Mouse (Mus musculus) midbrain, embryonic 10.5 days (tissue): ENCODE results near the gene Lmf1. TPM values are rescaled to one million over a fixed set of nuclear protein-coding genes. Genes with fewer than 3 reads are reported as not detected.

Experiments
- DNase-seq: peaks from one replicate; pipeline ENCODE4 v3.0.0-alpha.2; 2017; ENCODE audit warnings: low spot score
- H3K27ac ChIP-seq: fragments of 300-500 bp; sonication (generic); replicated peaks from 2 replicates; pipeline ENCODE4 v1.5.1; 2016; ENCODE audit warnings: mild to moderate bottlenecking
- H3K27me3 ChIP-seq: fragments of 300-500 bp; sonication (generic); 2 replicates; pipeline ENCODE4 v1.6.1; 2016; ENCODE audit warnings: low read depth, mild to moderate bottlenecking; ENCODE audit not compliant: poor library complexity, severe bottlenecking
- H3K36me3 ChIP-seq: fragments of 300-500 bp; sonication (generic); 2 replicates; pipeline ENCODE4 v1.6.1; 2016; ENCODE audit warnings: mild to moderate bottlenecking, moderate library complexity
- H3K4me1 ChIP-seq: fragments of 300-500 bp; sonication (generic); 2 replicates; pipeline ENCODE4 v1.6.1; 2016
- H3K4me3 ChIP-seq: fragments of 300-500 bp; sonication (generic); 2 replicates; pipeline ENCODE4 v1.5.1; 2016; ENCODE audit warnings: mild to moderate bottlenecking, moderate library complexity
- H3K9me3 ChIP-seq: fragments of 300-500 bp; sonication (generic); replicated peaks from 2 replicates; pipeline ENCODE4 v1.6.1; 2016; ENCODE audit warnings: mild to moderate bottlenecking
- WGBS: fragments of 180-500 bp; shearing (Covaris S2); methylation state at CpG from one replicate; pipeline ENCODE4 v1.1.7; 2016; 5-methylcytosine and 5-hydroxymethylcytosine counted together
- polyA plus RNA-seq: library from polyadenylated mRNA; unstranded; fragments of >200 nt; fragmentation: Nextera tagmentation; extraction: Ambion mirVana; gene quantifications from 2 replicates; pipeline ENCODE4 v1.2.1, GENCODE M21; 2016

Lmf1 gene
- polyA plus RNA-seq, 1 experiment from 2014 or later, result 22.6 TPM

DNA sequence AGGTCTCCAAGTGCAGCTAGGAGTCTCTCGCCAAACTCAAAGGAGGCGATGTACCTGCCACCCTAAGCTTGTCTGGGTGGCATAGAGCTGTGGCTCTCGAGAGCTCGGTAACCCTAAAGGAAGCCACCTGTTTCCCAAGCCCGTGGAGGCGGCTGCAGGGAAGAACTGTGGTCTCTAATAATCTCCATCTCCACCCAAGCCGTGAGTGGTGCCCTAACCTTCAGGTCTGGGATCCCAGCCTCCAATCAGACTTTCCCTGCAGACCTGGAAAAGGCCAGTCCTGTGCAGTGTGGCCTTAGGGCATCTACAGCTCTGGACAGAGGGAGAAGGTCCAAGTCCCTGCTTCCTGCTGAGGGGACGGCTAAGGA, 7.4 kb upstream of the Lmf1 start:
- H3K4me3 ChIP-seq, result peak overlapping the region; percentile 63
- H3K36me3 ChIP-seq, result 0 out of 2 replicates have a peak, but pooled peaks cover 4% of the 10 kb centered on the region
- H3K27ac ChIP-seq, result peak overlapping the region; percentile 77
- H3K27me3 ChIP-seq, result peaks cover 87% of the 10 kb centered on the region
- peaks cover 58% of the 10 kb centered on the region for H3K4me1 ChIP-seq
- no peak for DNase-seq
- WGBS, result 3% methylated on average over 8 of the region's 8 CpGs
- no peaks in the 10 kb centered on the region for H3K9me3 ChIP-seq

DNA sequence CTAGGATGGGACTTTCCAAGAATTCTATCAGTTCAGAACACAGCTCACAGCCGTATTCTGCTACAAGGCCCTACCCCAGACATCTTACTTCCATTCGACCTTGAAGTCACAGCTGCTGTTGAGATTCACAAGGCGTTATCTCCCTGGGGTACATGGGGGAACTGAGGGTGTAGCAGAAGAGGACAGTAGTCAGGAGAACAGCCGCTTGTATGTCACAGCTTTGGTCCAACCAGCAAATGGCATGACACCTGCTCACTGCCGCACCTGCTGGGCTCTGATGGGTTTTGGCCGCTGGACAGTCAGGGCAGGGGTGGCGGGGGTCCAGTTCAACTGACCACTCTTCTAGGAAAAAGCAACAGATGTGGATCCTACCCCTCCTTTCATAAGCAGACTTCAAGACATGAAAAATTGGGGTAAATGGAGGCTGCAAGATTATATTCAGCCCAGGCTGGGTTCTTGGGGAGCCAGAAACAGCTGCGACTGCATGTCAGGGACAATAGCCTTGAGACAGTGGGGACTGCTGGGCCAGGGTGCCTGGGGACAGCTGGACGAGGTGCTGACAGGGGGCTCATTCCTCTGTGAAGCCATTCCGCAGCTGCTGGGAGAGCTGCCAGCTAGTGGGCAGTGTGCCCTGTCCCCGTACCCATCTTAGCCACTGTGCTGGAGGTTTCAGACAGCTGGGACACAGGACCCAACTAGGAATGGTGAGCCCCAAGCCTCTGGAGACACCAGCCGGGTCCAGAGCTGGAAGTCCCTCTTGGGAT, 3.5 kb upstream of the Lmf1 start:
- H3K4me1 ChIP-seq, result peaks cover 52% of the 10 kb centered on the region
- WGBS, result 82% methylated on average over 12 of the region's 12 CpGs
- no peak for DNase-seq
- peaks cover 58% of the 10 kb centered on the region for H3K27me3 ChIP-seq
- H3K36me3 ChIP-seq, result 0 out of 2 replicates have a peak, but pooled peaks cover 4% of the 10 kb centered on the region
- no peak overlapping the region for H3K4me3 ChIP-seq
- H3K9me3 ChIP-seq, result no peaks in the 10 kb centered on the region
- H3K27ac ChIP-seq, result no peak overlapping the region

DNA sequence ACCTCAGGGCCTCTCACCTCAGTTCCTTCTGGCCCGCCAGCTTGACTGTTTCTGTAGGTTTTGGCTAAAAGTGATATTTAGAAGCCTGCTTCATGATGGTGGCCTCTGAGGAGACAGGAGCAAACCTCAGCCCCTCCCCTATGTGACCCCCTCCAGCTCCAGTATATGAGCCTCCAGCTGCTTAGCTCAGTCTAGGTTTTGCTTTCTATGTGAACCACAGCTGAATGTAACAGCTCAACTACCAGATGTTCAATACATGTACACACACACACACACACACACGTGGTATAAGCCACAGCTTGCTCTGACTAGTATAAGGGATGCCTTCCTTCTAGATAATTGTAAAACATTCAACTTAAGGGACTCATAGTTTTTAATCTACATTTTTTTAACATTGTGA, 2.9 kb upstream of the Lmf1 start:
- peaks cover 55% of the 10 kb centered on the region for H3K27me3 ChIP-seq
- H3K36me3 ChIP-seq, result 0 out of 2 replicates have a peak, but pooled peaks cover 5% of the 10 kb centered on the region
- no peak overlapping the region for H3K27ac ChIP-seq
- no peak for DNase-seq
- WGBS, result 70% methylated on average over 2 of the region's 2 CpGs
- no peaks in the 10 kb centered on the region for H3K9me3 ChIP-seq
- no peak overlapping the region for H3K4me3 ChIP-seq
- H3K4me1 ChIP-seq, result peaks cover 51% of the 10 kb centered on the region

DNA sequence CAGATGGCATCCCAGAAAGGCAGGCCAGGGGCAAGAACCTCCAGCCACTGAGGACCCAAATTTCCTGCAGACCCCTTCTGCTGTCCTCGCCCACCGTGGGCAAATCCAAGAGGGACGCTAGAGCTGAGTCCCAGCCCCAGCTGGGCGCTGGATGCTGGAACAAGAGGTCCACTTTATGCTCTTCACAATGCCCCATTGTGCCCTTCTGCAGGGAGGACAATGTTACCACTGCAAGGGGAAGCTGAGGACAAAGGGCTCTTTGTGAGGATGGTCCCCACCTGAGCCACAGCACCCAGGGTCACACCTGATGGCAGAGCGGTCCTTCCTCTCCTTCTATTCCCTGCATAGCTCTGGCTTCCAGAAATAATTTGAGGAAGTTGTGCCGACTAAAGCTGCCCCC, 1.6 kb upstream of the Lmf1 start:
- Histone ChIP-seq H3K4me1 (peaks cover 45% of the 10 kb centered on the region), H3K27me3 (peaks cover 43% of the 10 kb centered on the region), H3K9me3 (no peaks in the 10 kb centered on the region), H3K27ac (no peak overlapping the region), H3K36me3 (0 out of 2 replicates have a peak, but pooled peaks cover 5% of the 10 kb centered on the region), H3K4me3 (no peak overlapping the region)
- no peak for DNase-seq
- 55% methylated on average over 6 of the region's 6 CpGs for WGBS

DNA sequence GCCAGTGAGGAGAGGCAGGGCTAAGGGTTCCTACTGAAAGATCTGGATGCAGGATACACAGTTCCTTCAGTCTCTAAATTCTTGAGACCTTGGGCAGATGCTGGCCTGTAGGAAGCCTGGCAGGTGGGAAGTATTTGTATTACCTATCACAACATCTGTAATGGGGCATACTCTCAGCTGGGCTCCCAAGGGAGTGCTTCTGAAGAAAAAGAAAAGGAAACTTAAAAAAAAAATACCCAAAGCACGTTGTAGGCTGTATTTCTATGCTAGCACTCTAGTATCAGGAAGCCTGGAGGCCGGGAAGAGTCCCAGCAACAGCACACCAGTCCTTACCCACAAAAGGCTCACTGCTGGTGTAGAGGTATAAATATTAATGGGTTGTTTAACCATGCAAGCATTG, 1.2 kb upstream of the Lmf1 start:
- no peak overlapping the region for H3K27ac ChIP-seq

GRCm38 (mm10) chr17:25579332-25580047, 605 bp downstream of the Lmf1 start:
- Histone ChIP-seq H3K27me3 (peaks cover 21% of the 10 kb centered on the region), H3K4me3 (peak overlapping the region; percentile 77), H3K4me1 (peaks cover 51% of the 10 kb centered on the region), H3K9me3 (no peaks in the 10 kb centered on the region), H3K27ac (peak overlapping the region; percentile 92), H3K36me3 (peaks cover 6% of the 10 kb centered on the region)
- 8% methylated on average over 21 of the region's 21 CpGs for WGBS
- DNase-seq, result no peak

More for the DNA sequence above, 1.2 kb upstream of the Lmf1 start:
- 0 out of 2 replicates have a peak, but pooled peaks cover 5% of the 10 kb centered on the region for H3K36me3 ChIP-seq
- H3K27me3 ChIP-seq, result peaks cover 39% of the 10 kb centered on the region
- no peaks in the 10 kb centered on the region for H3K9me3 ChIP-seq
- no peak overlapping the region for H3K4me3 ChIP-seq
- peaks cover 46% of the 10 kb centered on the region for H3K4me1 ChIP-seq
- DNase-seq, result no peak
- WGBS, result 56% methylated on average over 2 of the region's 2 CpGs

DNA sequence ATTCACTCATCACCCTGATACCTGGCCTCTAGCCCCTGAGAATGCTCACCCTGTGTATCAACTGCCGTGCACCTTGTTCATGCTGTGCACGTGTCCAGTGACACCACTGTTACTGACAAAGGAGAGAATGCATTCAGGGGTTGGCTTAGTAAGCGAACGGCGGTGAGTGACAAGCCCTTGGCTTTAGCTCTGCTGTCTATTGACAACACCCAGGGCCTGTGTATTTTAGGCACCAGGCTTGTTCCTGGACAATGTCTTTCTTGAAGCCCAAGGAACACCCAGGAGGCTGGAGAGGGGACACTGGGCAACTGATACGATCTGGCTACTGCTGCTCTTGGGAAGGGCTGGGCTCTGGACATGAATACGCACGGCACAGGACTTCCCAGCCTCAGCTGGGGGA, 3.2 kb downstream of the Lmf1 start:
- H3K4me1 ChIP-seq, result peaks cover 46% of the 10 kb centered on the region
- H3K4me3 ChIP-seq, result no peak overlapping the region
- peaks cover 5% of the 10 kb centered on the region; the same call in 1 of the 2 replicates for H3K27me3 ChIP-seq
- H3K9me3 ChIP-seq, result no peaks in the 10 kb centered on the region
- 90% methylated on average over 8 of the region's 8 CpGs for WGBS
- peaks cover 30% of the 10 kb centered on the region for H3K36me3 ChIP-seq
- no peak for DNase-seq
- H3K27ac ChIP-seq, result peak overlapping the region; percentile 0; the same call in 1 of the 2 replicates

DNA sequence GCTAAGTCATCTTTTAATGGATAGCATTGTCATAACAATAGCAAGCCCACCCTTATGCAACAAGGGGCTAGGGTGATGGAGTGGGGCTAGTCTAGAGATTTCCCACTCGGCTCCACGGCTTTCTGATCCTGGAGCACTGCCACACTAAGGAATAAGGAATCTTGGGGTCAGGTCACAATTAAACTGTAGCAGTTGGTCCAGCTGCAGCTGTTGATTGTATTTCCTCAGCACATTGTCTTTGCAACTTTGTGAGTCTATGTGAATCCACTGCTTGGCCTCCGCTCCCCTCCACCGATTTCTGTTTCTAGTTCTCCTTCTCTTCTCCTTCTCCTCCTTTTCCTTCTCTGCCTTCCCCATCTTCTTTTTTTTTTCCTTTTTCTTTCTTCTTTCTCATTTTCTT, 4.2 kb downstream of the Lmf1 start:
- Histone ChIP-seq H3K9me3 (no peaks in the 10 kb centered on the region), H3K36me3 (peaks cover 41% of the 10 kb centered on the region), H3K27ac (no peak overlapping the region), H3K27me3 (no peaks in the 10 kb centered on the region), H3K4me1 (peaks cover 40% of the 10 kb centered on the region), H3K4me3 (no peak overlapping the region)
- DNase-seq, result no peak
- 89% methylated on average over 4 of the region's 4 CpGs for WGBS

- Histone ChIP-seq H3K27ac (no peak overlapping the region), H3K36me3 (peaks cover 47% of the 10 kb centered on the region), H3K4me1 (peaks cover 32% of the 10 kb centered on the region), H3K4me3 (no peak overlapping the region), H3K27me3 (no peaks in the 10 kb centered on the region), H3K9me3 (no peaks in the 10 kb centered on the region)
- 91% methylated on average over 8 of the region's 8 CpGs for WGBS
- no peak for DNase-seq
These were observed 5.0 kb downstream of the Lmf1 start for GRCm38 (mm10) chr17:25583858-25584257.

GRCm38 (mm10) chr17:25584646-25585045, 5.8 kb downstream of the Lmf1 start:
- DNase-seq, result no peak
- Histone ChIP-seq H3K9me3 (no peaks in the 10 kb centered on the region), H3K36me3 (peaks cover 55% of the 10 kb centered on the region), H3K27ac (no peak overlapping the region), H3K4me3 (no peak overlapping the region), H3K27me3 (no peaks in the 10 kb centered on the region), H3K4me1 (peaks cover 27% of the 10 kb centered on the region)
- 91% methylated on average over 9 of the region's 9 CpGs for WGBS

- Histone ChIP-seq H3K27me3 (no peaks in the 10 kb centered on the region), H3K9me3 (peaks cover 11% of the 10 kb centered on the region), H3K27ac (no peak overlapping the region), H3K4me1 (peaks cover 11% of the 10 kb centered on the region), H3K36me3 (peaks cover 80% of the 10 kb centered on the region), H3K4me3 (no peak overlapping the region)
- WGBS, result 93% methylated on average over 6 of the region's 6 CpGs
- DNase-seq, result no peak
These were observed 11.2 kb downstream of the Lmf1 start for GRCm38 (mm10) chr17:25590068-25590467.

- Histone ChIP-seq H3K27me3 (no peaks in the 10 kb centered on the region), H3K4me1 (peaks cover 11% of the 10 kb centered on the region), H3K4me3 (no peak overlapping the region), H3K27ac (no peak overlapping the region), H3K36me3 (peaks cover 71% of the 10 kb centered on the region), H3K9me3 (peaks cover 11% of the 10 kb centered on the region)
- 82% methylated on average over 4 of the region's 4 CpGs for WGBS
- no peak for DNase-seq
These were observed 12.1 kb downstream of the Lmf1 start for GRCm38 (mm10) chr17:25590985-25591384.

DNA sequence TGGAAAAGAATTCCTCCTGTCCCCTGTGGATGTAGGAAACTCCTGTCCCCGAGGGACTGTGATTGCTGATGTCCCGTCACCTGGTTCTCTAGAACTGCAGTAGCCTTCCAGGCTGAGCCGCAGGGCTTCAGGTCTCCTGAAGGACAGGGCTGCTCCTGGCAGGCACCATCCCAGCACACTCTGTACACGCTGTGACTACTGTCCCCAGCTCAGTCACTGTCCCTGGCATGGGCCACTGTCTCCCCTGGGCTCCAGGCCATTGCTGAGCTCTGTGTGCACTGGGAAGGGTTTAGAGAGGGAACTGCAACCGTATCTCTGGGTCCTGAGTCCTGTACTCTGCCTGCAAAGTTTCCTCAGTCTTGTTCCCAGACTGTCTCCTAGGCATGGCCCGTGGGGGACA, 13.5 kb downstream of the Lmf1 start:
- Histone ChIP-seq H3K4me1 (peaks cover 11% of the 10 kb centered on the region), H3K36me3 (peaks cover 69% of the 10 kb centered on the region), H3K4me3 (no peak overlapping the region), H3K9me3 (peaks cover 11% of the 10 kb centered on the region), H3K27ac (no peak overlapping the region), H3K27me3 (no peaks in the 10 kb centered on the region)
- 87% methylated on average over 6 of the region's 6 CpGs for WGBS
- DNase-seq, result no peak
